Mouse (Mus musculus) heart, embryonic 16.5 days (tissue): ENCODE results near the gene Psmb10. TPM values are rescaled to one million over a fixed set of nuclear protein-coding genes. Genes with fewer than 3 reads are reported as not detected.
A peak's percentile ranks its signal among the peaks of the same experiment; 100 is the strongest.

Experiments
- ATAC-seq: fragments of 200-750 bp; cut with Nextera tagmentation; replicated peaks from 2 replicates; pipeline ENCODE4 v1.8.0; 2017; ENCODE audit warnings: moderate number of reproducible peaks; ENCODE audit not compliant: insufficient read depth, low FRiP score; ENCODE audit errors: extremely low read depth
- H3K27ac ChIP-seq: fragments of 300-500 bp; sonication (generic); 2 replicates; pipeline ENCODE4 v1.5.1; 2014; ENCODE audit warnings: mild to moderate bottlenecking, low read length, control low read depth, moderate library complexity
- H3K27me3 ChIP-seq: fragments of 300-500 bp; sonication (generic); 2 replicates; pipeline ENCODE4 v1.6.1; 2014; ENCODE audit warnings: low read length, mixed read lengths; ENCODE audit not compliant: control insufficient read depth, insufficient read depth
- H3K36me3 ChIP-seq: fragments of 300-500 bp; sonication (generic); 2 replicates; pipeline ENCODE4 v1.6.1; 2014; ENCODE audit not compliant: control insufficient read depth, insufficient read depth
- H3K4me1 ChIP-seq: fragments of 300-500 bp; sonication (generic); 2 replicates; pipeline ENCODE4 v1.6.1; 2014; ENCODE audit warnings: low read length, mixed read lengths; ENCODE audit not compliant: control insufficient read depth, insufficient read depth
- H3K4me2 ChIP-seq: fragments of 300-500 bp; sonication (generic); 2 replicates; pipeline ENCODE4 v1.6.1; 2014; ENCODE audit warnings: low read depth, mild to moderate bottlenecking, control low read depth, low read length
- H3K4me3 ChIP-seq: fragments of 300-500 bp; sonication (generic); 2 replicates; pipeline ENCODE4 v1.5.1; 2014; ENCODE audit warnings: mild to moderate bottlenecking, control low read depth, low read length
- H3K9ac ChIP-seq: fragments of 300-500 bp; sonication (generic); 2 replicates; pipeline ENCODE4 v1.6.1; 2014; ENCODE audit warnings: low read length, control low read depth
- H3K9me3 ChIP-seq: fragments of 300-500 bp; sonication (generic); replicated peaks from 2 replicates; pipeline ENCODE4 v1.6.1; 2016; ENCODE audit warnings: low read length; ENCODE audit not compliant: control insufficient read depth
- WGBS: fragments of 180-500 bp; shearing (Covaris S2); extraction: QIAGEN DNeasy Blood & Tissue Kit; methylation state at CpG from one replicate; pipeline ENCODE4 v1.1.7; 2014; 5-methylcytosine and 5-hydroxymethylcytosine counted together
- polyA plus RNA-seq: library from polyadenylated mRNA; unstranded; fragments of >200 nt; fragmentation: Nextera tagmentation; extraction: Ambion mirVana; gene quantifications from 2 replicates; pipeline ENCODE4 v1.2.1, GENCODE M21; 2015

Psmb10 gene
- polyA plus RNA-seq, 1 experiment from 2014 or later: 112 TPM

DNA sequence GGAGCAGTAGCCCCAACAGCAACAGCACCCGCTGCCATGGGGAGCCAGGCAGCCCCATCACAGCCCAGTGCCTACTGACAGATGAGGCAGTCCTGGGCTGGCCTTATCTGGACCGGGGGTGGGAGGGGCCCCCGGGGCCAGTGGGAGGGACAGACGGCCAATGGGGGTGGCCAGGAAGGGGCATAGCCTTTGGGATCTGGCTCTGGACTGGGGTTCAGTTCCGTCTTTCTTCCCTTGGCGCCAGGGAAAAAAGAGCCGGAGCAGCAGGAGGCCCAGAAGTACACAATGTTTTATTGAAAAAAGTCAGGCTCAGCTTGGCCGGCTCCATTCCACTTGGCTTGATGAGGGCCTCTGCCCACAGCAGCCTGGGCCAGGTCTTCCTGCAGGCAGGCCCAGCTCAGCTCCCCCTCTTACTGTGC, 5.1 kb upstream of the Psmb10 start, which contains the start of gene Lcat:
Gene Lcat, minus strand, starts transcription at position 62 of the 419 bp plus-strand sequence.
- H3K4me2 ChIP-seq: no peak within 1 kb of the TSS
- peaks cover 4% of the 10 kb centered on the region for H3K4me1 ChIP-seq
- H3K27me3 ChIP-seq: no peaks in the 10 kb centered on the region
- no peak within 1 kb of the TSS for H3K9ac ChIP-seq
- no peaks in the 10 kb centered on the region for H3K9me3 ChIP-seq
- H3K4me3 ChIP-seq: no peak within 1 kb of the TSS
- ATAC-seq: no peak
- WGBS: 73% methylated on average over 8 of the region's 8 CpGs
- peaks cover 47% of the 10 kb centered on the region for H3K36me3 ChIP-seq
- H3K27ac ChIP-seq: no peak within 1 kb of the TSS

DNA sequence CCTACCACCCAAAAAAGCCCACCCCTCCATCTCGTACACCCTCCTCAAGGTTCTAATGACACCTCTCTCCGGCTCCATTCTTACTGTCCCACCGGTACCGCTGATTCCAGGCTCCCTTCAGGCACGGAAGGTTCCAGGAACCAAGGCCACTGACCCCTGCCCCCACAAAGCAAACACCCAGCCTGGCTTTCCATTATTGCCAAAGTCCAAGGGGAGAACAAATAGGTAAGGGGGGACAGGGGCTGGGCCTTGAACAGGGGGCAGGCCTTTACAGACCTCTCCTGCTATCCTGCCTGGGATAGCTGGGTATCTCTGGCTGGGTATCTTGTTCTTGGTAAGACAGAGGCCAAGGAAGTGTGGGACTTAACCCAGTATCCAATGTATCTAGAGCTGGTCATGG, 4.3 kb upstream of the Psmb10 start:
- no peaks in the 10 kb centered on the region for H3K27me3 ChIP-seq
- H3K27ac ChIP-seq: no peak overlapping the region
- no peak for ATAC-seq
- peaks cover 45% of the 10 kb centered on the region for H3K36me3 ChIP-seq
- 93% methylated on average over 5 of the region's 5 CpGs for WGBS
- no peak overlapping the region for H3K4me2 ChIP-seq
- H3K4me1 ChIP-seq: peaks cover 6% of the 10 kb centered on the region
- H3K9ac ChIP-seq: no peak overlapping the region
- no peak overlapping the region for H3K4me3 ChIP-seq
- H3K9me3 ChIP-seq: no peaks in the 10 kb centered on the region

DNA sequence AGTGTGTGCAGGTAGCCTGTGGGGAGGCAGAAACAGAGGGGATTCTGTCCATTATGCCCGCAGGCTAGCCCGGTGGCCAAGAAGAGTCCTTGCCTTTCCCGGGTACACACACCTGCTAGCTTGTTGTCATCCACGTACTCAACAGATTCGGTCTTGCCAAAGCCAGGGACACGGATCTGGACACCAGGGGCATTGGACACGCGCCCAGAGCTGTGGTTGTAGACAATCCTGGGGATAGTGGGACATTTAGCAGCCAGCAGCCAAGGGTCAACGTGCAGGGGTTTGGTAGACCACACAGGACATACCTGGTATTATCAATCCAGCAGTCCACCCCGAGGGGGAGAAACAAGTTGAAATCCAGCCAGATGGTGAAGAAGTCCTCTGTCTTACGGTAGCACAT, 3.8 kb upstream of the Psmb10 start:
- no peaks in the 10 kb centered on the region for H3K9me3 ChIP-seq
- H3K36me3 ChIP-seq: peaks cover 41% of the 10 kb centered on the region
- peaks cover 6% of the 10 kb centered on the region for H3K4me1 ChIP-seq
- no peak overlapping the region for H3K4me3 ChIP-seq
- H3K4me2 ChIP-seq: no peak overlapping the region
- no peak overlapping the region for H3K9ac ChIP-seq
- no peaks in the 10 kb centered on the region for H3K27me3 ChIP-seq
- WGBS: 87% methylated on average over 11 of the region's 11 CpGs
- H3K27ac ChIP-seq: no peak overlapping the region
- no peak for ATAC-seq

DNA sequence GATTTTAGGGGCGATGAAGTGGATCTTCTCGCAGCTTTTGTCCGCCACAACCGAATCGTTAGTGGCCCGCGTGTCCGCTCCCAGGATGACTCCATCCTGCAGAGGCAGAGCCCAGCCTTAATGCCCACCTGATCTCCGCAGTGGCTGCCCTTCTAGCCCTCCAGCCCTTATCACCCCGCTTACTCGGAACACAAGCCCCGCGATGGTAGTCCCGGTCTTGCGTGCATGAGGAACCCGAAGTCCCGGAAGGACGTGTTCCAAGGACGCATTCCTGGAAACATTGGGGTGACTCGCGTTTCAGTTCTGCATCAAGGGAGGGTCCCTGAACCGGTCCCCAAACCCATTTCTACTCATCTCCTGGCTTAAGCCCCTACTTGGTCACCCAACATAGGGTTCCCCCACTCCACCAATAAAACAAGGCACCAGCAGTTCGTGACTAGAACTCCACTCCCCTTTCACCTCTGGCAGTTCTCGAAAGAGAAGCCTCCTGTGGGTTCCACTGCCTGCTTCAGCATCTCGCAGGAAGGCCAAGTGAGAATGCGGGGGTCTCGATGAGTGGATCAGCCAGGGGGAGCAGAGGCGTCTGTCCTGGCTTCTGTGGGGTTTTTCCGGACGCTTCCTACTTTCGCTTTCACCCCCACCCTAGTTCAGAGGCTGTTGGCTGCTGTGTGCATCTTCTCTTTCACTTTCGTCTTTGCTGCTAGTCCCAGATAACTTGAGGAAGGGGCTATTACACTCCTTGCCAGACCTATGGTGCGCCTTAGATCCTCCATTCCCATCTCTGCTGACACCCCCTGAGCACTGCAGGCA, 543 bp downstream of the Psmb10 start:
- H3K4me2 ChIP-seq: peak overlapping the region; percentile 86
- ATAC-seq: 0 out of 2 replicates have a peak, but pooled peaks have one; percentile 15
- H3K27ac ChIP-seq: peak overlapping the region; percentile 91
- no peaks in the 10 kb centered on the region for H3K27me3 ChIP-seq
- peak overlapping the region; percentile 93 for H3K9ac ChIP-seq
- 0 out of 2 replicates have a peak, but pooled peaks cover 3% of the 10 kb centered on the region for H3K36me3 ChIP-seq
- H3K4me3 ChIP-seq: peak overlapping the region; percentile 62
- peaks cover 18% of the 10 kb centered on the region for H3K4me1 ChIP-seq
- WGBS: under 1% methylated on average over 33 of the region's 33 CpGs
- no peaks in the 10 kb centered on the region for H3K9me3 ChIP-seq

DNA sequence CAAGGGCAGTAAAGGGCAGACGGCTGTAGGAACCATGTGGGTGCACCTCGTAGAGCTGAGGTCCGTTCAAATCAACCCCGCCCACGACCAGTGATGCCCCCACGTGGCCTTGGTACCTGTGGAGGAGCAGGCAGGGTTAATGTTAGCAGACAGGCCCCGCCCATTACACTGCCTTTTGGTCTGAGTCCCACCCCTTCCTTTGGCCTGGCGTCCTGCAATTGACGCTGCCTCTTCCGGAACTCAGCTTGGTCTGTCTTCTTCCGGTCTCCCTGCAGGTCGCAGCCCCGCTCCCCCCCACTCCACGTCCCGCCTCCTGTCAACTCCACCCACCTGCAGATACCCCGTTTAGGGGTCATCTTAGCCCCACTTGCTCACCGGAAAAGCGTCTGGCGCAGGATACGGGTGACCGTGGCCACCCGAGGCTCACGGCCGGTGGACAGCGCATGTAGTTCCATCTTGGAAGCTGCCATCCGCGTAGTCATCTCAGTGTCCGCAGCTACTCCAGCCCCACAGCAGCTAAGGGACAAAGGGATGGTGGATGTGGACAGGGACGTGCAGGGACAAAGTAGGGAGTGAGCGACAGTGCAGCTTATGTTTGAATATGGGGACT, 1.3 kb downstream of the Psmb10 start:
- Histone ChIP-seq H3K27ac (peak overlapping the region; percentile 91), H3K4me1 (peaks cover 18% of the 10 kb centered on the region), H3K4me2 (peak overlapping the region; percentile 86), H3K27me3 (no peaks in the 10 kb centered on the region), H3K36me3 (0 out of 2 replicates have a peak, but pooled peaks cover 2% of the 10 kb centered on the region), H3K9me3 (no peaks in the 10 kb centered on the region), H3K9ac (peak overlapping the region; percentile 93), H3K4me3 (peak overlapping the region; percentile 62)
- ATAC-seq: peak; percentile 89
- 0% methylated on average over 30 of the region's 30 CpGs for WGBS

DNA sequence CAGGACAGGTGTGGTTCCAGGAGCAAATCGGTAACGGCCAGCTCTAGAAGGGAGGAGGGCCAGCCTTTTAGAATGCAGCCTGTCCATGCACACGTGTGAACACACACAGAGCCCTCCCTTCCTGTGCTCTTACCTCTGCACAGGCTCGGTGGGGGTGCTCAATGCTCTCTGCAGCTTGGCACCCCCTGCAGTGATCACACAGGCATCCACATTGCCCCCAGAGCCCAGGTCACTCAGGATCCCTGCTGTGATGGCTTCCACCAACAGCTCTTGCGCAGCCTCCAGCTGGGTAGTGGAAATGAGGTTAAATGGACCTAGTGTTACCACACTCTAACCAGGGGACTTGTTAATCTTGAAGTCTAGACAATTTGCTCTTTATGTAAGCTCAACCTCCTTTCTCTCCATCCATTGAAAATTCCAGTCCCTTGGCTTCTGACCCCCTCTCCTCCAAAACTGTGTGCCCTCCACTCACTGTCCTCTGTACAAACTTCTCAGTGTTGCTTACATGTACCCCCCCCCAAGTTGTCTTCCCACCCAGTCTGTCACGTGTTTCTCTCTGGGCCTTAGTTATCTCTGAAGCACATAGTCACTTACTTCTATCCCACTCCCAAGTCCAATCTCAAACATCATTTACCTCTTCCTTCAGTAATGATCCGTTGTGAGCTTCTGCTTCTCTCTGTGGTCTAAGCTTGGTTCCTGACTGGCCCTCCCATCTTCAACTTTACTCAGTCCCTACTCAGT, 2.2 kb downstream of the Psmb10 start:
- Histone ChIP-seq H3K9ac (peak overlapping the region; percentile 93), H3K9me3 (no peaks in the 10 kb centered on the region), H3K4me3 (peak overlapping the region; percentile 62), H3K4me2 (peak overlapping the region; percentile 86), H3K4me1 (peaks cover 18% of the 10 kb centered on the region), H3K27me3 (no peaks in the 10 kb centered on the region), H3K36me3 (no peaks in the 10 kb centered on the region), H3K27ac (peak overlapping the region; percentile 69)
- WGBS: 27% methylated on average over 7 of the region's 7 CpGs
- ATAC-seq: no peak

DNA sequence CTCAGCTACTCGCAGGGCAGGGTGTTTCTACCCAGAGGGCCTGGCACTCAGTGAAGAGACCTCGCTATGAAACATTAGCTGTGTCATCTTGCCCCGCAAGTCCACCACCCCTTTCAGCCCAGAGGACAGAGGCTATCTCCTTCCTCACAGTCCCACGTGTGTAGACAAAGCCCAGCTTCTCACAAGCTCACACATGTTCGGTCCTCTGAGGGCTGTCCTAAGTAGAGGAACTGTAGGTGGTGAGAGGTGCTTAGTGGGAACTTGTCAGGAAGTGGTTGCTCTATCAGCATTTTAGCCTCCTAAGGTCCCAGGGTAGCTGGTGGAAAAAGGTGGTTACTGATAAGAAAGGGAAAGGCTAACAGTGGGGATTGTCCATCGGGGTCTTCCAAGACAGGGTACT, 3.1 kb downstream of the Psmb10 start:
- peaks cover 18% of the 10 kb centered on the region for H3K4me1 ChIP-seq
- no peak overlapping the region for H3K4me2 ChIP-seq
- H3K36me3 ChIP-seq: no peaks in the 10 kb centered on the region
- no peak overlapping the region for H3K9ac ChIP-seq
- H3K27me3 ChIP-seq: no peaks in the 10 kb centered on the region
- WGBS: 56% methylated on average over 6 of the region's 6 CpGs
- no peak overlapping the region for H3K4me3 ChIP-seq
- no peaks in the 10 kb centered on the region for H3K9me3 ChIP-seq
- ATAC-seq: no peak
- no peak overlapping the region for H3K27ac ChIP-seq

DNA sequence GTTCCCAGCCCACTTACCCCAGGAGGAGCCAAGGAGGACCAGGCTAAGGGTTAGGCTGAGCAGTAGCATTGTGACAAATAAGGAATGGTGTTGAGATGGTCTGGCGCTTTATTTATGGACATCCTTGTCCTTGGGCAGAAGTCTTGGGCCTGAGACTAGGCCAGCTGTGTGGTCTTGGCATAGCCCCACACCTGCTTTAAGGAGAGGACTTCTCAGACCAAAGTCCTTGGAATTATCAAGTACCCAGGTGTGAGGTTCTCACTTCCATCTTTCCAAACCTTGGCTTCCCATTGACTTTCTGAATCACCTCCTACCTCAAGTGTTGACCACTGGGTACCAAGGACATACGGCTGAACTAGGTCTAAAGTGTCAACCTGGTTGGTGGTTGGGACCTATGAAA, 4.5 kb downstream of the Psmb10 start, which contains the start of gene Ctrl:
Gene Ctrl, minus strand, starts transcription at position 101 of the 400 bp plus-strand sequence.
- H3K27me3 ChIP-seq: no peaks in the 10 kb centered on the region
- H3K27ac ChIP-seq: no peak within 1 kb of the TSS
- H3K4me3 ChIP-seq: no peak within 1 kb of the TSS
- ATAC-seq: no peak
- no peak within 1 kb of the TSS for H3K9ac ChIP-seq
- H3K36me3 ChIP-seq: no peaks in the 10 kb centered on the region
- H3K9me3 ChIP-seq: no peaks in the 10 kb centered on the region
- WGBS: 94% methylated on average over 2 of the region's 2 CpGs
- H3K4me2 ChIP-seq: no peak within 1 kb of the TSS
- H3K4me1 ChIP-seq: peaks cover 18% of the 10 kb centered on the region
